Mouse (Mus musculus) thymus, adult 2 months (tissue): ENCODE results near the gene Ryr2.

Experiments
- CTCF ChIP-seq: fragments of 200-500 bp; IDR thresholded peaks from 2 replicates; pipeline ENCODE4 v1.5.1; 2012; ENCODE audit warnings: mild to moderate bottlenecking, control low read depth, low read length, moderate library complexity, borderline replicate concordance; ENCODE audit not compliant: control insufficient read depth, poor library complexity, insufficient read depth; ENCODE audit errors: extremely low read depth
- POLR2A ChIP-seq: fragments of 200-500 bp; IDR thresholded peaks from 2 replicates; pipeline ENCODE4 v1.6.1; 2012; ENCODE audit warnings: mild to moderate bottlenecking, low read length, control low read depth, moderate library complexity; ENCODE audit not compliant: control insufficient read depth, poor library complexity, insufficient read depth; ENCODE audit errors: extremely low read depth

- TF ChIP-seq CTCF, result no peak
- no peak for TF ChIP-seq POLR2A
Observed at GRCm38 (mm10) chr13:12133549-12133948, 26.8 kb upstream of the Ryr2 start.
